Mouse (Mus musculus) megakaryocyte, embryonic 14.5 days (primary cell): ENCODE data around the gene Phf12.

Experiments
- FLI1 ChIP-seq: IDR thresholded peaks from 2 replicates; pipeline ENCODE4 v1.6.1; 2012; ENCODE audit warnings: low read length, inconsistent platforms, mixed read lengths
- GATA1 ChIP-seq: IDR thresholded peaks from 3 replicates; pipeline ENCODE4 v1.6.1; 2012; ENCODE audit warnings: mixed read lengths, low read length, inconsistent platforms, borderline replicate concordance

- TF ChIP-seq GATA1 = no peak
- TF ChIP-seq FLI1 = no peak
Measured at GRCm38 (mm10) chr11:77974325-77974724, 8.2 kb upstream of the Phf12 start.
